Mouse (Mus musculus): Measurements from ENCODE around the gene Tpt1. TPM values are rescaled to one million over a fixed set of nuclear protein-coding genes. Genes with fewer than 3 reads are reported as not detected.

Gene Tpt1
- total RNA-seq (2023) = 9,051 TPM

DNA sequence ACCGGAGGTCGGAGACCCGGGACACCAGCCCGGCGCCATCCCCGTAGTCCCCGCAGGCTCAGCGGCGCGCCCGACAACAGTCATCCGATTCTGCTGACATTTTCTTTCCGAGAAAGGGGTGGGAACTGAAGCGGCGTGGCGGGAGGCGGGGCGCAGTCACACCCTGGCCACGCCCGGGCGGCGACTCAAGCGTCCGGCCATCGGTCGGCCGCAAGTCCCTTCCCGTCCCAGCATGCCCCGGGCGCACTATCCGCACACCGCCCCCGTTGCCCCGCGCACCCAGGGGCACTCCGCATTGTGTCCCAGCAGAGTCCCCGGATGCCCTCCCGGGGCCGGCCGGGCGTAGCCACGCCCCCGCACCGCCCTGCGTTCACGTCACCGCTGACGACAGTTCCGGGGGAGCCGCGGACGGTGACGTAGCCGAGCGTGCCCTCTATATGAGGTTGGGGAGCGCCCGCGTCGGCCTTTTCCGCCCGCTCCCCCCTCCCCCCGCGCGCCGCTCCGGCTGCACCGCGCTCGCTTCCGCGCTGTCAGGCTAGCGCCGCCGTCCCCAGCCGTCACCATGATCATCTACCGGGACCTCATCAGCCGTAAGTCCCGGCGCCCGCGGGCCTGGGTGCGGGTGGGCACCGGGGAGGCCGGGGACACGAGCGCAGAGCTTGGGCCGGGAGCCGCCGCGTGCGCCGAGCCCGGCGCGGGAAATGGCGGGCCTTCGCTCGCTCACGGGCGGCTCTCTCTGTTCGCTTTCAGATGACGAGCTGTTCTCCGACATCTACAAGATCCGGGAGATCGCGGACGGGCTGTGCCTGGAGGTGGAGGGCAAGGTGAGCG lies at the start of gene Tpt1:
Tpt1 (plus strand) TSS at position 227 of the 831 bp plus-strand sequence.

Other genes starting within 250 kb of the Tpt1 start
- not detected for gene Erich6b, start 202.8 kb upstream of the Tpt1 start, total RNA-seq (2023)
- gene Cog3, start 90.6 kb upstream of the Tpt1 start, total RNA-seq (2023) = 41.7 TPM
- 45.8 TPM for gene Slc25a30, start 58.1 kb upstream of the Tpt1 start, total RNA-seq (2023)
- not detected for gene Kctd4, start 109.9 kb downstream of the Tpt1 start, total RNA-seq (2023)
- 27.3 TPM for gene Gtf2f2, start 165.8 kb downstream of the Tpt1 start, total RNA-seq (2023)

Data from CD4-positive naive resting alpha-beta T cell, adult 76 days (primary cell).